Mouse (Mus musculus) testis, adult 2 months (tissue): ENCODE measurements around the gene Rp9.

Experiments
- CTCF ChIP-seq: fragments of 200-500 bp; IDR thresholded peaks from 2 replicates; pipeline ENCODE4 v1.5.1; 2012; ENCODE audit warnings: low read depth, mild to moderate bottlenecking, inconsistent platforms, low read length, moderate library complexity; ENCODE audit not compliant: control insufficient read depth, insufficient read depth, insufficient replicate concordance
- POLR2A ChIP-seq: fragments of 200-500 bp; IDR thresholded peaks from 2 replicates; pipeline ENCODE4 v1.6.1; 2012; ENCODE audit warnings: low read depth, mild to moderate bottlenecking, inconsistent platforms, low read length, moderate library complexity; ENCODE audit not compliant: control insufficient read depth

GRCm38 (mm10) chr9:22402001-22402400 is 67.5 kb downstream of the Rp9 start:
- no peak for TF ChIP-seq CTCF
- no peak for TF ChIP-seq POLR2A
